Mouse (Mus musculus) frontal cortex, postnatal 25 days (tissue): Measurements from ENCODE around the gene S1pr3.

ENCODE experiments used
- DNase-seq, 2 experiments: peaks; one replicate each; pipeline ENCODE4 v3.0.0; 2022; ENCODE audit warnings: low spot score in 2 of 2

The S1pr3 gene

DNA sequence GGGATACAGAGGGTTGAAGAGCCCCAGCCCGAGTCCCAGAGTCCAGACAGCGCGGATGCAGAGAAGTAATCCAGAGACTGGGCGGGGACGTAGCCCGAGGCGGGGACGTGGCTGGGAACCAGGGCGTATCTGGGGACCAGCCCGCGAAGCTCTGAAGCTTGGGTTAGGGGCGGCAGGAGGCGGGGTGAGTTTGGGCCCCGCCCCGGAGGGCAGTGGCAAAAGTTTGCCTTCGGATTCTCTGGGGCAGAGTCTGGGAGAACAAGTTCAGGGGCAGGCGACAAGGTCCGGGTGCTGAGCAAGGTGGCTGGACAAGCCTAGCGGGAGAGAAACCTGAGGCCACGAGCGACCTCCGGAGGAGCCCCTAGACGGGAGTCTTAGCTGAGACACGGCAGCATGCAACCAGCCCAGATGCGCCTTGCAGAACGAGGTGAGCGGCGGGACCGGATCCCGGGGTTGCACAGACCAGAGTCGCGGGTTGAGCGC, at the start of gene S1pr3:
TSS of gene S1pr3 (plus strand) at position 121 of the 483 bp plus-strand sequence.
- DNase-seq: no peak

DNA sequence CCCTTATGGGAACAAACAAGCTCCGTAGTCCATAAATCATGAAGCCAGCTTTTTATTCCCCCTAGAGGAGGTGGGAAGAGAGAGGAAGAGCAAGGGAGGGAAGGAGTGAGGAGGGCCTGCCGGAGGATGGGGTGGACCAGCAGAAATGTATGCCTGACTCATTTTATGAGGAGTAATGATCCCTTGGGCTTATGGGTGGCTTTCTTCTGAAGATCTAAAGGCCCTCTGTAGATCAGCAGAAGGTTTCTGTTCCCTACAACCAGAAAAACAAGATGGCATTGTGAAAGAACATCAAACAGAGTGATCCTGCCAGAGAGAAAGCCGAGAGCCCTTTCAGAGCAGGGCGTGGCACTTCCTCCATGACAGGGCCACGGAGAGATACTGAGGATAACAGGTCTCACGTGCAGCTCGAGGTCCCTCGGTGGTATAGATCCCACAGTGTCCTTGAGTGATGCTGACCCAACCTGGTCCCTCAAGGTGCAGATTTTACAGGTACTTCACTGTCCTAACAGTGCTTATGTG, 47.9 kb upstream of the S1pr3 start:
- DNase-seq: no peak

DNA sequence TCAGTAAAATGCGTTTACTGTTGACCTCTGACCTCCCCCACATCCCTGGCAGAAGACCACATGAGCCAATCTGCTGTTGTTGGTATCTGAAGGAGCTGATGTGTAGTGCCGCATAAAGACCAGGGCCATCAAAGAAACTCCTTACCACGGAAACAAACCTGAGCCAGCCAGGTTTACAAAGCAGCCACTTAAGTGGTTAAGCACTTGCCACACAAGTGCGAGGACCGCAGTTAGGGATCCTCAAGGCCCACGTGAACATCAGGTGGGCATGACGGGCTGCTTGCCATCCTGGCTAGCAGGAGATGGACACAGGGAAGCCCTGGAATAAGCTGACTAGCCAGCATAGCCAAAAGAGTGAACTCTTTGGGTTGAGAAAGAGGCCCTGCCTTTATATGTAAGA, 45.0 kb upstream of the S1pr3 start:
- no peak for DNase-seq

DNA sequence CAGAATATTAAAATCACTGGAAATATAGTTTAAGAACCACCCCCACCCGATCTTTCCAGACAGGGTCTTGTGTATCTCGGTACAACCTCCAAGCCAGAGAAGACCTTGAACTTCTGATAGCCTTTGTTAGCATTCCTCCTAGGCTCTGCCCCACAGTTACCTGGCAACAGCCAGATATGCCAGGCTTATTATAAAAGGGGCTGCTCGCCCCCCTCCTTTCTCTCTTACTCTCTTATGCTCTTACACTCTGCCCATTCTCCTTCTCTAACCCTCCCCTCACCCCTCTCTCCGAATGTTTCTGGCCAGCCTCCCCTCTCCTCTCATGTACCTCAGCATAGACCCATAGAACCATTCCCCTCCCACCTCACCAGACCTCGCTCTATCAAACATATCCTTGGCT, 44.5 kb upstream of the S1pr3 start:
- DNase-seq: no peak

DNA sequence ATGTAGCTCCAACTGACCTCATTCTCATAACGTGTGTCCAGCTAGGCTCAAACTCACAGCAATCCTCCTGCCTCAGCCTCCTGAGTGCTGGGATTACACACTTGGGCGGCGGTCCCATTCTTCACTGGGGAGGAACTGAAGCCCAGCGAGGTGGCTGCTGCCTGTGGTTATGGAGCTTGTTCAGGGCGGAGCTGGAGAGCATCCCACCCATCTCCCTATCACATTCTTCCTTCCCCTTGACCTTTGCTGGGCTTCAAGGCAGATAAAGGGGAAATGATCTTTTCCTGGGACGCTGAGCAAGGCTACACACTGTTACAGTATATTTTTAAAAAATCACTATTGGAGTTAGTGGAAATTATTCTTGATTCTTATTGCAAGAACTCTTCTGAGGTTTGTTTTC, 43.2 kb upstream of the S1pr3 start:
- no peak for DNase-seq

DNA sequence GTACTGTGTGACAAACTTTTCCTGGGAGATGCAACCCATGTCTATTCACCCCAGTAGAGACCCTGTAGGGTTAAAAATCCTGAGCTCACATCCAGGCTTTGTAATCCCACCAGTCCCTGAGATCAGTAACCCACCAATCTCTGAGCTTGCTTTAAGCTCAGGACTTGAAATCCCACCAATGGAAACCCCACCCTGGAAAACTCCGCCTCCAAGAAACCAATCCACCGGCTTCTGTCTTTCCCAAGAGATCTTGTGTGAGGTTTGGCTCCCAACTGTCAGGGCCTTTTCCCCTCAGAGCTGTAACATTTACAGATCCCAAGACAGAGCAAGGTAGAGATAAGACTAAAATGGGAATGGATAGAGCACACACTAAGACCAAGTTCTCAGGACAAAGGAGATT, 40.1 kb upstream of the S1pr3 start:
- DNase-seq: no peak

DNA sequence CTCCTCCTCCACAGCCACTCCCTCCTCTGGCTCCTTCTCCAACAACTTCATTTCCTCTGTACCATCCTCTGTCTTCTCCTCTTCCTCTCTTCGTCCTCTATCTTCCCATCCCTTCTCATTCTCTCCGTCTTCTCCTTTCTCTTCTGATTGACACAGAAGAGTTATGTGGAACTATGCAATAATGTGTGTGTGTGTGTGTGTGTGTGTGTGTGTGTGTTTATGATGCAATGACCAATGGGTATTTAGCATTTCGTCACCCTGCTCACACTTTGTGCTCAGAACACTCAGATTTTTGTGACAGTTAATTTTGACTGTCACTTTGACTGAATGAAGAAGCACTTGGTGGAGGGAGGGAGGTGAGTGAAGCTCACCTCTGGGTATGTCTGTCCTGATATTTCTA, 39.1 kb upstream of the S1pr3 start:
- no peak for DNase-seq

DNA sequence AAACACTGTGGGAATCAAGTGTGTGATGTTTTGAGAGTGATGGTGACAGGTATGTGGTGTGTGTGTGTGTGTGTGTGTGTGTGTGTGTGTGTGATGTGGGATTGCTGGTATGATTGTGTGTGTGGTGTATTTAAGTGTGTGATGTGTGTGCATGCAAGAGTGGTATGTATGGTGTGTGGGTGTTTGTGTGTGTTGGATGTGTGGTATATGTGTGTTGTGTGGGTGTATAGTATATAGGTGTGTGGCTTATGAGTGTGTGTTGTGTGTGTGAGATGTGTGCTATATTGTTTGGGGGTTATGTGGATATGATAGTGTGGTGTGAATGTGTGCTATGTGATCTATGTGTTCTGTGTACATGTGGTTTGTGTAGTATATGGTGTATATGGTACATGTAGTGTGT, 35.4 kb upstream of the S1pr3 start:
- no peak for DNase-seq

DNA sequence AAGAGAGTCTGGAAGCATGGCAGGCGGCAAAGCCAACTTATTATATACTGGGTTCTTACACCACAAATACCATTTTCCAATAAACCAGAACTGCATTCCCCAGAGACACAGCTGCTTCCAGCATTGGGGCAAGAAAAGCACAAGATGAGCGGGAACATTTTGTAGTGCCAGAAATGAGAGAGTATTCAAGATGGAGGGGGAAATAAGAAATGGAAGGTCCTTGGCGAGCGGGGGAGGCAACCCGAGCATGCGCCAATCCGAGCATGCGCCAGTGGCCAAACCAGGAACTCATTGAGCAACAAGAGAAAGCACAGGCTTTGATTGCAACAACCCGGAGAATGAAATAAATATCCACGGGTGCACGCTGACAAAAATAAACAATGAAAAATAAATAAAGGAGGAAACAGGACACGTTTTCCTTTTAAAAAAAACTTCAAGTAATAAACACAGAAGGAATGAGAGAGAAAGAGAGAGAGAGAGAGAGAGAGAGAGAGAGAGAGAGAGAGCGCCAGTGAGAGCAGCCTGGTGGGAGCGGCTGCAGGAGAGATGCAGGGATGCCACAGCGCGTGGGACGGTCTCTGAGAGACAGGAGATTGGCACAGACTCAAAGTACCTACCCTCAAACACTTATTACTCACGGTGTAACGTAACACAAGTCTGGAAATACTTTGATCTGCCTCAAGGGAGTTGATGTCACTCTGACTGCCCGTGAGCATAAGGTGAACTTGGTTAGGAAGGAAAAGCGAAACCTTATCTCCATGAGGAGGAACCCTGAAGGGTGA, 34.2 kb upstream of the S1pr3 start:
- no peak for DNase-seq

DNA sequence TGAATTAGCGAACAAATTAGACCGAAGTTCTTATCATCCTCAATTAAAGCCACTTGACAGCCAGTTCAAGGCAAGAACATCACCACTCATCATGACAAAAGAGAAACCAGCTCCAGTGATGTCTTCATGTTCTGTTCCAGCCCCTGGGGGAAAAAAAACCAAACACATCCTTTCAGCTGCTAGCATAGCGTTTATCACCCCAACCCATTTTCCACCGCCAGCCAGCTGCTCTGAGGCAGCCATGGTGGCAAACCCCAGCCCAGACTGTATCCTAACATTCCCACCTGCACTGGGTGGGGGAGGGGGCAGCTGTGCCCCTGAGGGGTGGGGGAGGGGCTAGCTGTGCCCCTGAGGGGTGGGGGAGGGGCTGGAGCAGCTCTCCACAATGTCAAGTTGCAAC, 30.3 kb upstream of the S1pr3 start:
- no peak for DNase-seq

DNA sequence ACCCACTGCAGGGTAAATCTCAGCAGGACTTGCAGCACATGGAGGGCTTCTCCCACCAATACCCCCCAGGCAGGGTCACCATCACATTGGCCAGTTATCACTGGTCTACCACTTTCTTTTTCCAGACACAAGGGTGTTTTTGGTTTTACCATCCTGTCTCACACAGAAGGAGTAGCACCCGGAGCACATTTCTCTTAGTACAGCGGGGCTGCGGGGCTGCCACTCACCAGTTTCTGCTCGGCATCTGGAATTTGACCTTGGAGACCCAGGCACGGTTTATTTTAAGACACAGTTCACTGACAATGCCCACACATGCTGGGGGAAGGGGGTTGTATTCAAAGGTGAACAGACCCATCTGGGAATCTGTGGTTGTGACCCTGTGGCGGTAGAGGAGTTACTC, 28.8 kb upstream of the S1pr3 start:
- DNase-seq: no peak

DNA sequence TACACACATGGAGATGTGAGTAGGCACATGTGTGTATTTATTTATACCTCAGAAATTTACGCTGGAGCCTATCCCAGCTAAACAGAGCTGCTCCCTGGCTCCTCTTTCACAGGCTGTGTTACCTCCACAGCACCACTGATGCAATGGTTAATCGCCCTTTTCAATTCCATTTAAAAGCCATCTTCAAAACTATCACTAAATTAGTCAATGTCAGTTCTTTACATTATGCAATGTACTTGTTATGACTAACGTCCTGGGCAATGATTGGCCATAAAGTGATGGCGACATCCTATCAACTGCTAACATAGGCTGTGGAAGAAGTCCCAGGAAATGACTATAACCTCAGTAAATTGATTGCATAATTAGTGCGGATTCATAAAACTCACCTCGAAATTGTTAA, 26.9 kb upstream of the S1pr3 start:
- DNase-seq: no peak

DNA sequence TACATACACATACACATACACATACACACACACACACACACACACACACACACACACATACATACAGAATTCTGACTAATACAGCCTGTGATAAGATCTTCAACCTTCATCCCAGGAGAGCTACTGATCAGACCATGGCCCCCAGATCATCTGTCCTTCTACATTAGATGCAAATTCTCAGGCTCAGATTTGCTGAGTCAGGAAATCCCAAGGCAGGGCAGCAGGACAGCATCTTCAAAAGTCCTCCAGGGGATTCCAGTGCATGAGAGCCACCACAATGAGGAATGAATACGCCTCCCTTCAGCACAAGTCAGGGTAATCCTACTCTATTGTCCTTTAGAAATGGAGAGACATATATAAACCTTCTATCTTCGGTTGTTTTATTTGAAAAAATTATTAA, 23.5 kb upstream of the S1pr3 start:
- no peak for DNase-seq

DNA sequence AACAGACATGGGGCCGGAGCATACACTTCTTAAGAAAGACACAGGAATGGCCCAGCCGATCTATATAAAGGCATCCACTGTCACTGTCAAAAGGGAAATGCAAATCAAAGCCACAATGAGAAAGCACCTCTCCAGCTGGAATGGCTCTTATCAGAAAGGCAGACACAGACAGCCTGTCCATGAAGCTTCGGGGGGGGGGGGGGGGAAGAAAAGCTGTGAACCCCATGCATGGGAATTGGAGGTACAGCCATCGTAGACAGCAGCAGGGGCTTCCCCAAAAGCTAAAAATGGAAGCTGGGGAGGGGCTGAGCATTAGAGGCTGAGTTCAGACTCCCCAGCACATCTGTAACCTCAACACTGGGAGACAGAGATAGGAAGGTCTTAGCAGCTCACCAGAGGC, 20.5 kb upstream of the S1pr3 start:
- no peak for DNase-seq

DNA sequence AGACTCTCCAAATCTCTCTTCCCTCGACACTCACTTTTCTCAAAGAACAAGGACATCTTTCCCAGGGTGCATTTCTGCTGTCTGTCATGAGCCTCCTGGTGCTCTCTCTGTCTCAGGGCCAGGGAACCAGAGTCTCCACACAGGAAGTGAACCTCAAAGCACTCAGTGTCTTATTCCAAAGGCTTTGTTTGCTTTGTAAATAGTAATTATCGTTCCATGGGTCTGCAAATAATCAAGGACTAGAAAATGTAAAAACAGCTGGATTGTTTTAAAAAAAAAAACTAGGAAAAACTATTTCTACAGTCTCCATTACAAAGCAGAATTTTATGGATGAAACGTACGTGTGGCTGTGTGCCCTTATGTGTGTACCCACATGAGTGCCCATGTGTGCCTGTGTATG, 18.0 kb upstream of the S1pr3 start:
- no peak for DNase-seq

DNA sequence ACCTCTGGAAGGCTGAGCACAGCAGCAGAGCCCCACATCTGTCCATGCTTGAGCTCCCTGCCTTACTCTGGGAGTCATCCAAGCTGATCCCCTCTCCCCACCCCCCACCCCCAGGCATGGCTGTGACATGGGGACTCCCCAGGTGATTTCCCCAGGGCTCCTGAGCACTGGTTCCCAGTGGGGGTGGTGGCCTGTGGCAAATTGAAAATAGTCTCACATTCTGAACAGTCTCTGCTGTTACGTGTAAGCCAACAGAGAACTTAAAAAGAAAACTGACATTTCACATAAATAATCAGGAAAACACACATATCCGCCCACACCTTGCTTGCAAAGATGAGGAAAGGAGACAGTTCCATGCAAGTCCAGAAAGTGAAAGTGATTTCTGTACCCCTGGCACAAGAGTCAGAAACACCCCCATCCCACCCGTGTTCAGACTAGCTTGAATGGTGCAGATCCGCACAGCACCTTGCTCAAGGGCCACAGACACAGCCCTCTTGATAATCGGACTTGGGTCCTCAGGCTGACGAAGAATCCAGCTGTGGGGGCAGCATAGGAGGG, 17.0 kb upstream of the S1pr3 start:
- no peak for DNase-seq

DNA sequence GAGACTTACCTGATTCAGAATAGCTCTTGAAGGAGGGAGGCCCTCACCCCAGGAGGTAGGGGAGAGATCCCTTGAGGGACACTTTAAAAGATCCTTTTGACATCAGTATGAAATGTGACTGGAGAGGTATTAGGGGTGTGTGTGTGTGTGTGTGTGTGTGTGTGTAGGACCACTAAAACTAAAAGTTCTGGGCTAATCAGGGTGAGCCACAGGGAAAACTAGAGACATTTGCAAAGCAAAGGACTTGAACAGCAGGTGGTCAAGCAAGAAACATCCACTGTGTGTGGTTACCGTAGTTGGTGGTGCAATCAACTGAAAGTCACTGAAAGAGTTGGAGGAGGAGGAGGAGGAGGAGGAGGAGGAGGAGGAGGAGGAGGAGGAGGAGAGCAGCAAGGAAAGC, 16.2 kb upstream of the S1pr3 start:
- DNase-seq: no peak

DNA sequence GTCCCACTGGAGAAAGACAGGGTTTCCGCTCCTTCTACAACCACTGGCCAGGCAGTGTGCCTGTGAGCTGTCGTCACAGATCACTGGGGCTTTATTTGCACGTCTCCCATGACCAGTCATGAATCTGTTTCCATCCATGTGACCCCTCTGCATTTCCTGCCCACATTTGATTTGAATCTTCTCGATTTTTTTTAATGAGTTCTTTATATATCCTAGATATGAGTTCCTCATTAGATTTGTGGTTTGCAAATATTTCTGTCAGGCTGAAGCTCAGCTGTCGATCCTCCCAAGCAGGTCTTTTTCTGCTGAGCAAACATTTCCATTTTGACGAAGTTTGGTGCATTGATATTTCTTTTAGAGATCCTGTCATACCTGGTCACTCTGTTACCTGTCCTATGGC, 10.6 kb upstream of the S1pr3 start:
- DNase-seq: no peak

DNA sequence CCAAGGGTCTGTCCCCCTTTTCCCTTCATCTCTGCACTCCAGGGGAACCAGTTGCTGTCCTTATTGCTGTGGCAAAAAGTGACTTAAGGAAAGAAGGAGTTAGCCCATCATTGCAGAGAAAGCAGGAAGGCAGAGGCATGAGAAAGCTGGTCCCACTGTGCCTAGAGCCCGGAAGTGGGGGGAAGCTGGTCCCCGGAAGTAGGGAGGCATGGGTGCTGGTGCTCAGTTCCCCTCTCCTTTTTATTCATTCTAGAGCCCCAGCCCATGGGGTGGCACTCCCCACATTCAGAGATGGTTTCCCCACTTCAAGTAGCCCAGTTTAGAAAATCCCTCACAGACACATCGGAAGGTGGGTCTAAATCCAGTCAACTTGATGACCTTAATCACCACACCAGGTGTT, 8.9 kb upstream of the S1pr3 start:
- DNase-seq: no peak

DNA sequence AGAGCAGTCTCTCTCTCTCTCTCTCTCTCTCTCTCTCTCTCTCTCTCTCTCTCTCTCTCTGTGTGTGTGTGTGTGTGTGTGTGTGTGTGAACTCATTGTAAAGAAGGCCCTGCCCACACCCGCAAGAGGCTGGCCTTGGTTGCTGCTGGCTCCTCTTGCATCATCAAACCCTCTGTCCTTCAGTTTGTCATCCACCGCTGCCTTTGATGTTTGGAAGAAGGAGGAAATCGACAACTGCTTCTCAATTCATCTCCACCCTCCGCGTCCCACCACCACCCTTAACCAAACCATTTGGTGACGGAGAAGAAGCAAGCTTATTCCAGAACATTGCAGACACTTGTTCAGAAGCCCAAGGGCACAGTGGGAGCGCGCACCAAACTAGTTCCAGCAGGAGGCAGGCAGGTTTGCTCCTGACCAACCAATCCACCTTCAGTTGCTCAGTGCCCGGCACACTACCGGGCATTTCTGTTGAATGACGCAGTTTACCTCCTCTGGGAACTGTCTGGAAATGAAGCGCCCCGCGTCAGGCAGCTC, 8.2 kb upstream of the S1pr3 start:
- DNase-seq: no peak

DNA sequence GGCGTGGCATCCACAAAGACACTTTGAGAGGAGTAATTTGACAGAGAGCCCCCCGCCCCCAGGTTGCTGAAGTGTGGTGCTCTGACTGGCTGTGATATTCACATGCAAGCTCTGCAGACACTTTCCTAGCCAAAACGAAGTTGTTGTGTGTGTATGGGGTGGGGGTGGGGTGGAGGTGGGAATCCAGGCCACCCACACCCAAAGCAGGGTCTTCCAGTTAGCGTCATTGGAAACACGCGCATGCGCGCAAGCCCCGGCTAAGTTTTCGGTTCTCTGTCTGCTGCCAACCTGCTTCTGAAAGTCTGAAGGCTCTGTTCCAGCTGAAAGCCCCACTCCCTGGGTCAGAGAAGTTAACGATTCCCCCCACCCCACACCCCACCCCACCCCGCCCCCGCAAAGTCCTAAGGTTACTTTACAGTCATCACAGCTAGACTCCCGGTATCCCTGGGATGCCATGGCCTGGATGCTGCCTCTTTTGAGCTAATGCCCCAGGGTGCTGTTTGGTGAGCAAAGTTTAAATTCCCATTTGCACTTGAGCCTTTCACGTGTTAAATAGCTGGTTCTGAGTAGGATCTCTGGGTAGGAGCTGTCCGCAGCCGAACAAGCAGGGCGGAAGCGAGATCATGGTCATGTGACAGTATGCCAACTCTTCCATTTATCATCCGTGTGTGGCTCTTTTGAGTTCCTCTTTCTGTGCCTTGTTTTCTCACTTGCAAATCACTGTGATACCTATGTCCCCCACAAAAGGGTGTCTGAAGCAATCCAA, 7.5 kb upstream of the S1pr3 start:
- DNase-seq: no peak

DNA sequence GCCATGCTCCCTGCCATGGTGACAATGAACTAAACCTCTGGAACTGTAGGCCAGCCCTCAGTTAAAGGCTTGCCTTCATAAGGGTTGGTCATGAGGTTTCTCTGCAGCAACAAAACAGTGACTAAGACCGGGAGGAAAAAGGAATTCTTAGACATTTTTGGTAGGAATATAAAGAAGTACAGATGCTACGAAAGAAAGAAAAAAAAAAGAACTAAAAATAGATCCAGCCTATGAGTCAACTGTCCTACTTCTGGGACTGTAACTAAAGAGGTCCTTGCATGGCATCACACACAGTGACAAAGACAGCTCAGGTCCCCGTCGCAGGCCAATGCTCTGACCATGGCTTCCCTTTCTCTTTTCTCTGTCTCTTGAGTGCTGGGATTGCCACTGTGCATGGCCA, 3.9 kb upstream of the S1pr3 start:
- no peak for DNase-seq
